Mouse (Mus musculus): ENCODE data around the gene Fam76b. TPM values are rescaled to one million over a fixed set of nuclear protein-coding genes. Genes with fewer than 3 reads are reported as not detected.

The Fam76b gene
- polyA plus RNA-seq, 1 experiment: 3.3 TPM

GRCm38 (mm10) chr9:13826391-13826805 is 1.1 kb upstream of the Fam76b start:
- Histone ChIP-seq H3K27me3 (ENCODE audit: control insufficient read depth, insufficient read depth, insufficient read length) (no peaks in the 10 kb centered on the region), H3K4me3 (ENCODE audit: insufficient read depth, poor library complexity, severe bottlenecking) (peak overlapping the region; percentile 82), H3K79me2 (ENCODE audit: control insufficient read depth, insufficient read depth) (peaks cover 73% of the 10 kb centered on the region), H3K79me3 (ENCODE audit: low read depth) (peaks cover 65% of the 10 kb centered on the region), H3K36me3 (ENCODE audit: control insufficient read depth, insufficient read depth) (peaks cover 47% of the 10 kb centered on the region), H3ac (ENCODE audit: control insufficient read depth, insufficient read length, low read depth) (peak overlapping the region; percentile 93)
- TF ChIP-seq USF1 (IDR thresholded peaks at IDR 0.05; ENCODE audit: low read depth): peak; percentile 84
- no peak for TF ChIP-seq MYOG (IDR thresholded peaks at IDR 0.05; ENCODE audit: control insufficient read depth, extremely low read depth, insufficient read length)

- Histone ChIP-seq H3ac (ENCODE audit: control insufficient read depth, insufficient read length, low read depth) (peak within 1 kb of the TSS; percentile 98), H3K79me3 (ENCODE audit: low read depth) (peaks cover 64% of the 10 kb centered on the region), H3K27me3 (ENCODE audit: control insufficient read depth, insufficient read depth, insufficient read length) (no peaks in the 10 kb centered on the region), H3K79me2 (ENCODE audit: control insufficient read depth, insufficient read depth) (peaks cover 75% of the 10 kb centered on the region), H3K36me3 (ENCODE audit: control insufficient read depth, insufficient read depth) (peaks cover 49% of the 10 kb centered on the region), H3K4me3 (ENCODE audit: insufficient read depth, poor library complexity, severe bottlenecking) (peak within 1 kb of the TSS; percentile 82)
- TF ChIP-seq USF1 (IDR thresholded peaks at IDR 0.05; ENCODE audit: low read depth): no peak
- TF ChIP-seq MYOD1 (IDR thresholded peaks at IDR 0.05; ENCODE audit: control insufficient read depth, insufficient read length, low read depth): no peak
- no peak for TF ChIP-seq FOSL1 (IDR thresholded peaks at IDR 0.05; ENCODE audit: insufficient read depth, low read length, poor library complexity, severe bottlenecking)
- TF ChIP-seq CTCF (IDR thresholded peaks at IDR 0.05; ENCODE audit: control insufficient read depth, insufficient read depth, insufficient read length): no peak
- no peak for TF ChIP-seq MYOG (IDR thresholded peaks at IDR 0.05; ENCODE audit: control insufficient read depth, extremely low read depth, insufficient read length)
- no peak for TF ChIP-seq MAX (IDR thresholded peaks at IDR 0.05)
- no peak for TF ChIP-seq CEBPB (IDR thresholded peaks at IDR 0.05; ENCODE audit: low read depth)
Measured at GRCm38 (mm10) chr9:13826832-13827405, 597 bp upstream of the Fam76b start, which contains the start of gene Cep57. Cep57 (minus strand) TSS chr9:13827107.

GRCm38 (mm10) chr9:13828087-13828441 is 548 bp downstream of the Fam76b start:
- Histone ChIP-seq H3K27me3 (ENCODE audit: control insufficient read depth, insufficient read depth, insufficient read length) (no peaks in the 10 kb centered on the region), H3K36me3 (ENCODE audit: control insufficient read depth, insufficient read depth) (peaks cover 50% of the 10 kb centered on the region), H3K79me2 (ENCODE audit: control insufficient read depth, insufficient read depth) (peaks cover 73% of the 10 kb centered on the region), H3K4me3 (ENCODE audit: insufficient read depth, poor library complexity, severe bottlenecking) (peak overlapping the region; percentile 61), H3K79me3 (ENCODE audit: low read depth) (peaks cover 54% of the 10 kb centered on the region), H3ac (ENCODE audit: control insufficient read depth, insufficient read length, low read depth) (peak overlapping the region; percentile 98)
- TF ChIP-seq FOSL1 (IDR thresholded peaks at IDR 0.05; ENCODE audit: insufficient read depth, low read length, poor library complexity, severe bottlenecking): no peak
- TF ChIP-seq CEBPB (IDR thresholded peaks at IDR 0.05; ENCODE audit: low read depth): no peak
- TF ChIP-seq CTCF (IDR thresholded peaks at IDR 0.05; ENCODE audit: control insufficient read depth, insufficient read depth, insufficient read length): no peak
- no peak for TF ChIP-seq MYOD1 (IDR thresholded peaks at IDR 0.05; ENCODE audit: control insufficient read depth, insufficient read length, low read depth)

- Histone ChIP-seq H3K79me2 (ENCODE audit: control insufficient read depth, insufficient read depth) (peaks cover 25% of the 10 kb centered on the region), H3ac (ENCODE audit: control insufficient read depth, insufficient read length, low read depth) (no peak overlapping the region), H3K79me3 (ENCODE audit: low read depth) (peaks cover 9% of the 10 kb centered on the region), H3K4me3 (ENCODE audit: insufficient read depth, poor library complexity, severe bottlenecking) (no peak overlapping the region), H3K36me3 (ENCODE audit: control insufficient read depth, insufficient read depth) (peaks cover 87% of the 10 kb centered on the region), H3K27me3 (ENCODE audit: control insufficient read depth, insufficient read depth, insufficient read length) (no peaks in the 10 kb centered on the region)
- TF ChIP-seq CEBPB (IDR thresholded peaks at IDR 0.05; ENCODE audit: low read depth) (no peak), MAX (IDR thresholded peaks at IDR 0.05) (no peak), MYOD1 (IDR thresholded peaks at IDR 0.05; ENCODE audit: control insufficient read depth, insufficient read length, low read depth) (no peak), USF1 (IDR thresholded peaks at IDR 0.05; ENCODE audit: low read depth) (no peak), MYOG (IDR thresholded peaks at IDR 0.05; ENCODE audit: control insufficient read depth, extremely low read depth, insufficient read length) (no peak), FOSL1 (IDR thresholded peaks at IDR 0.05; ENCODE audit: insufficient read depth, low read length, poor library complexity, severe bottlenecking) (no peak), CTCF (IDR thresholded peaks at IDR 0.05; ENCODE audit: control insufficient read depth, insufficient read depth, insufficient read length) (no peak)
Measured at GRCm38 (mm10) chr9:13835256-13835655, 7.7 kb downstream of the Fam76b start.

GRCm38 (mm10) chr9:13836726-13837125 is 9.2 kb downstream of the Fam76b start:
- TF ChIP-seq FOSL1 (IDR thresholded peaks at IDR 0.05; ENCODE audit: insufficient read depth, low read length, poor library complexity, severe bottlenecking) (no peak), USF1 (IDR thresholded peaks at IDR 0.05; ENCODE audit: low read depth) (no peak), MYOG (IDR thresholded peaks at IDR 0.05; ENCODE audit: control insufficient read depth, extremely low read depth, insufficient read length) (no peak), CEBPB (IDR thresholded peaks at IDR 0.05; ENCODE audit: low read depth) (no peak), MYOD1 (IDR thresholded peaks at IDR 0.05; ENCODE audit: control insufficient read depth, insufficient read length, low read depth) (no peak), MAX (IDR thresholded peaks at IDR 0.05) (no peak), CTCF (IDR thresholded peaks at IDR 0.05; ENCODE audit: control insufficient read depth, insufficient read depth, insufficient read length) (no peak)
- peaks cover 4% of the 10 kb centered on the region for H3K79me3 ChIP-seq (ENCODE audit: low read depth)
- H3K4me3 ChIP-seq (ENCODE audit: insufficient read depth, poor library complexity, severe bottlenecking): no peak overlapping the region
- H3ac ChIP-seq (ENCODE audit: control insufficient read depth, insufficient read length, low read depth): no peak overlapping the region
- H3K27me3 ChIP-seq (ENCODE audit: control insufficient read depth, insufficient read depth, insufficient read length): no peaks in the 10 kb centered on the region
- H3K79me2 ChIP-seq (ENCODE audit: control insufficient read depth, insufficient read depth): peaks cover 16% of the 10 kb centered on the region
- H3K36me3 ChIP-seq (ENCODE audit: control insufficient read depth, insufficient read depth): peaks cover 88% of the 10 kb centered on the region

- H3K27me3 ChIP-seq (ENCODE audit: control insufficient read depth, insufficient read depth, insufficient read length): no peaks in the 10 kb centered on the region
- TF ChIP-seq CEBPB (IDR thresholded peaks at IDR 0.05; ENCODE audit: low read depth): no peak
- no peak for TF ChIP-seq MYOD1 (IDR thresholded peaks at IDR 0.05; ENCODE audit: control insufficient read depth, insufficient read length, low read depth)
- TF ChIP-seq FOSL1 (IDR thresholded peaks at IDR 0.05; ENCODE audit: insufficient read depth, low read length, poor library complexity, severe bottlenecking): no peak
- no peak for TF ChIP-seq USF1 (IDR thresholded peaks at IDR 0.05; ENCODE audit: low read depth)
- TF ChIP-seq MYOG (IDR thresholded peaks at IDR 0.05; ENCODE audit: control insufficient read depth, extremely low read depth, insufficient read length): no peak
- no peak for TF ChIP-seq MAX (IDR thresholded peaks at IDR 0.05)
- no peak for TF ChIP-seq CTCF (IDR thresholded peaks at IDR 0.05; ENCODE audit: control insufficient read depth, insufficient read depth, insufficient read length)
- no peak overlapping the region for H3K4me3 ChIP-seq (ENCODE audit: insufficient read depth, poor library complexity, severe bottlenecking)
- no peaks in the 10 kb centered on the region for H3K79me3 ChIP-seq (ENCODE audit: low read depth)
- H3K36me3 ChIP-seq (ENCODE audit: control insufficient read depth, insufficient read depth): peaks cover 30% of the 10 kb centered on the region
- no peaks in the 10 kb centered on the region for H3K79me2 ChIP-seq (ENCODE audit: control insufficient read depth, insufficient read depth)
- H3ac ChIP-seq (ENCODE audit: control insufficient read depth, insufficient read length, low read depth): no peak overlapping the region
Measured at GRCm38 (mm10) chr9:13847591-13847990, 20.1 kb downstream of the Fam76b start.
